Mouse (Mus musculus) kidney, embryonic 16.5 days (tissue): ENCODE measurements around the gene Hdlbp. TPM values are rescaled to one million over a fixed set of nuclear protein-coding genes. Genes with fewer than 3 reads are reported as not detected.
"Not testable (repeated sequence)": the region's sequence is repeated elsewhere in the genome, so short reads cannot be mapped to it uniquely, and the experiment has no call there.

ENCODE experiments used
- ATAC-seq: fragments of 200-750 bp; cut with Nextera tagmentation; 2 replicates; pipeline ENCODE4 v1.8.0; 2017; ENCODE audit warnings: moderate TSS enrichment; ENCODE audit not compliant: low FRiP score, low TSS enrichment
- H3K27ac ChIP-seq: fragments of 300-500 bp; sonication (generic); 2 replicates; pipeline ENCODE4 v1.5.1; 2014; ENCODE audit warnings: low read length
- H3K27me3 ChIP-seq: fragments of 300-500 bp; sonication (generic); 2 replicates; pipeline ENCODE4 v1.6.1; 2014; ENCODE audit warnings: low read length, control low read depth, mixed read lengths; ENCODE audit not compliant: insufficient read depth
- H3K36me3 ChIP-seq: fragments of 300-500 bp; sonication (generic); 2 replicates; pipeline ENCODE4 v1.6.1; 2014; ENCODE audit warnings: low read length, control low read depth, mixed read lengths; ENCODE audit not compliant: insufficient read depth
- H3K4me1 ChIP-seq: fragments of 300-500 bp; sonication (generic); 2 replicates; pipeline ENCODE4 v1.6.1; 2014; ENCODE audit warnings: low read length, control low read depth, mixed read lengths; ENCODE audit not compliant: insufficient read depth
- H3K4me2 ChIP-seq: fragments of 300-500 bp; sonication (generic); replicated peaks from 2 replicates; pipeline ENCODE4 v1.6.1; 2014; ENCODE audit warnings: low read depth, low read length
- H3K4me3 ChIP-seq: fragments of 300-500 bp; sonication (generic); 2 replicates; pipeline ENCODE4 v1.5.1; 2014; ENCODE audit warnings: mild to moderate bottlenecking, low read length
- H3K9ac ChIP-seq: fragments of 300-500 bp; sonication (generic); replicated peaks from 2 replicates; pipeline ENCODE4 v1.6.1; 2014; ENCODE audit warnings: low read length
- H3K9me3 ChIP-seq: fragments of 300-500 bp; sonication (generic); 2 replicates; pipeline ENCODE4 v1.6.1; 2016; ENCODE audit warnings: low read length, control low read depth
- WGBS: fragments of 180-500 bp; shearing (Covaris S2); extraction: QIAGEN DNeasy Blood & Tissue Kit; methylation state at CpG from one replicate; pipeline ENCODE4 v1.1.7; 2014; 5-methylcytosine and 5-hydroxymethylcytosine counted together
- polyA plus RNA-seq: library from polyadenylated mRNA; unstranded; fragments of >200 nt; fragmentation: Nextera tagmentation; extraction: Ambion mirVana; gene quantifications from 2 replicates; pipeline ENCODE4 v1.2.1, GENCODE M21; 2015

Gene Hdlbp
- polyA plus RNA-seq, result 140 and 151 TPM in 2 replicates

- ATAC-seq, result peak; percentile 95
- no peaks in the 10 kb centered on the region for H3K27me3 ChIP-seq
- H3K9ac ChIP-seq, result peak within 1 kb of the TSS; percentile 89
- H3K4me1 ChIP-seq, result peaks cover 11% of the 10 kb centered on the region
- no peaks in the 10 kb centered on the region; the same call in 1 of the 2 replicates for H3K36me3 ChIP-seq
- peak within 1 kb of the TSS; percentile 97 for H3K27ac ChIP-seq
- peak within 1 kb of the TSS; percentile 93 for H3K4me3 ChIP-seq
- WGBS, result under 1% methylated on average over 74 of the region's 74 CpGs
- peak within 1 kb of the TSS; percentile 75 for H3K4me2 ChIP-seq
- no peaks in the 10 kb centered on the region for H3K9me3 ChIP-seq
These were observed at the start of gene Hdlbp for GRCm38 (mm10) chr1:93478586-93479475. Hdlbp (minus strand) TSS chr1:93478815.

DNA sequence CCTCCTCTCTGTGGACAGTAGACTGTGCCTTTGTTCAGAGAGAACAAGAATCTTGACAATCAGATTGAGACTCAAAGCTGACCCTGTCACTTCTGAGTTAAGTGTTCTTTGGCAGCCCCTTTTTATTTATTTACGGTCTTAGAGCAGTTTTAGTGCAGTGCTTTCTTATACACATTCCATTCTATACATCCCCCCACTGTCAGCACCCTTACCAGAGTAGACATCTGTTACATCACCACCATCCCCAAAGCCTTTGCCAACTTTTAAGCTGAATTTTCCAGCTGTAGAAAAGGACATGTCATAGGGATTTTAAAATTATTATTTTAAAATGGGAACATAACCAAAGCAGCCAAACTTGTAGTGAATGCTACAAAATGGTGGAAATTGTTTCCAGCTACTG is 43.7 kb upstream of the Hdlbp start:
- Histone ChIP-seq H3K36me3 (no peaks in the 10 kb centered on the region), H3K27ac (no peak overlapping the region), H3K4me3 (no peak overlapping the region), H3K4me2 (no peak overlapping the region), H3K27me3 (no peaks in the 10 kb centered on the region), H3K4me1 (no peaks in the 10 kb centered on the region), H3K9ac (no peak overlapping the region), H3K9me3 (no peaks in the 10 kb centered on the region)
- no peak for ATAC-seq
- WGBS, result 52% methylated on average over 1 of the region's 1 CpGs

- no peaks in the 10 kb centered on the region for H3K27me3 ChIP-seq
- WGBS, result 66% methylated on average over 2 of the region's 2 CpGs
- no peaks in the 10 kb centered on the region for H3K9me3 ChIP-seq
- no peaks in the 10 kb centered on the region for H3K4me1 ChIP-seq
- no peak overlapping the region for H3K4me2 ChIP-seq
- ATAC-seq, result peak; percentile 86
- no peak overlapping the region for H3K4me3 ChIP-seq
- peak overlapping the region; percentile 52; the same call in 1 of the 2 replicates for H3K27ac ChIP-seq
- H3K9ac ChIP-seq, result no peak overlapping the region
- H3K36me3 ChIP-seq, result no peaks in the 10 kb centered on the region
These were observed 42.9 kb upstream of the Hdlbp start for GRCm38 (mm10) chr1:93521491-93521890.

DNA sequence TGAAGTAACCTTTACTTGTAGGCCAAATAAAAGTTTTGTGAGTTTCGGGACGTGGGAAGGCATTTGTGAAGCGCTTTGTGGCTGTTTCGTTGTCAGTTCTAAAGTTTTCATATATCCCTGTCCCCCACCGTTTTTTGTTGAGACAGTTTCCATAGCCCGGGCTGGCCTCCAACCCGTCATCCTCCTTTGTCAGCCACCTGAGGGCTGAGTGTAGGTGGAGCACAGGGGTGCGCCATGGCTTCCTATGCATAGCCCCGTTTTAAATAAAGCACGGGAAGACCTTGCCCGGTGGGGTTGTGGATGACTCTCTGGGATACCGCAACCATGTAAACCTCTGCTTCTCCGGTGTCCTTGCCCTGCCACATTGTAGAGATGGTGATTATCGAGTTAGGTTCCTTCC is 34.6 kb upstream of the Hdlbp start:
- peaks cover 16% of the 10 kb centered on the region for H3K4me1 ChIP-seq
- no peaks in the 10 kb centered on the region for H3K9me3 ChIP-seq
- H3K27ac ChIP-seq, result no peak overlapping the region
- 73% methylated on average over 14 of the region's 14 CpGs for WGBS
- H3K27me3 ChIP-seq, result no peaks in the 10 kb centered on the region
- peak overlapping the region; percentile 85 for H3K4me2 ChIP-seq
- peak overlapping the region; percentile 80 for H3K4me3 ChIP-seq
- no peaks in the 10 kb centered on the region; the same call in 1 of the 2 replicates for H3K36me3 ChIP-seq
- H3K9ac ChIP-seq, result peak overlapping the region; percentile 83; the same call in 1 of the 2 replicates
- no peak for ATAC-seq

DNA sequence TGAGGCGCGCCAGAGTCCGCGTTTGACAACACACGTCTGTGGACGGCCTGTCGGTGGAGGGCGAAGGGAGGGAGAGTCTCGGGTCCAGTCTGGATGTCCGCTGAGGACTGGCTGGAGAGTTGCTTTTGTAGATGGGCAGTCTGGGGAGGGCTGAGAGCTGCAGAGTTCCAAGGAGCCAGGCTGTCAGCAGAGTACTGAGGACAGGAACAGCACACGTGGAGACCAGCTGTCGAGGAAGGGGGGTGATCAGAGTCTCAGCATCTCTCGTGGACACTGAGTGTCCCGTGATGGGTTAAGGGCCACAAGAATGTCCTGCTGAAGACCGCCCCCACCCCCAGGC is 33.7 kb upstream of the Hdlbp start:
- under 1% methylated on average over 15 of the region's 15 CpGs for WGBS
- H3K4me2 ChIP-seq, result peak overlapping the region; percentile 85
- peaks cover 4% of the 10 kb centered on the region; the same call in 1 of the 2 replicates for H3K36me3 ChIP-seq
- no peaks in the 10 kb centered on the region for H3K9me3 ChIP-seq
- peaks cover 16% of the 10 kb centered on the region for H3K4me1 ChIP-seq
- peak; percentile 70 for ATAC-seq
- H3K9ac ChIP-seq, result peak overlapping the region; percentile 83
- peak overlapping the region; percentile 80 for H3K4me3 ChIP-seq
- H3K27ac ChIP-seq, result peak overlapping the region; percentile 78
- no peaks in the 10 kb centered on the region for H3K27me3 ChIP-seq

GRCm38 (mm10) chr1:93511585-93512350 is 33.2 kb upstream of the Hdlbp start, which contains the start of gene Farp2:
Farp2 (plus strand) TSS chr1:93512079.
- Histone ChIP-seq H3K9ac (peak within 1 kb of the TSS; percentile 83), H3K4me2 (peak within 1 kb of the TSS; percentile 85), H3K4me3 (peak within 1 kb of the TSS; percentile 80), H3K9me3 (no peaks in the 10 kb centered on the region), H3K27me3 (no peaks in the 10 kb centered on the region), H3K36me3 (peaks cover 7% of the 10 kb centered on the region; the same call in 1 of the 2 replicates), H3K27ac (peak within 1 kb of the TSS; percentile 92), H3K4me1 (peaks cover 16% of the 10 kb centered on the region)
- under 1% methylated on average over 52 of the region's 71 CpGs for WGBS
- ATAC-seq, result peak; percentile 99

DNA sequence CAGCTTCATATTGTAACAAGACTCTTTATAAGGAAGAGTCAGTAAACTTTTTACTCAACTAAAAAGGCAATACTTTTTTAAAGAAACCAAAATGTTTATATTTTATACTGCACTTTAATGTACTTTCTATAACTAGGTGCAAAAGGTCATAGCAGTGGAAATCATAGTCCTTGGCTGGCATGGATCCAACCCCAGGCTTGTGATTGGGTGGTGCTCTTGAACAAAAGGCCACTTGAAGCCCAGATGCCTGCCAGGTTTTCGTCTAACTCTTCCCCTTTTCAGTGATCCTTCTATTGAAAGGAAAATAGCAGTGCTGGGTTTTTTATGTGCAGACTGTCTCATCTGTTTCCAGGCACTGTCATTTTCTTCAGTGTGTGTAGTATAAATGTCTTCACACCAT is 30.0 kb upstream of the Hdlbp start:
- WGBS, result 59% methylated on average over 1 of the region's 1 CpGs
- H3K9me3 ChIP-seq, H3K4me2 ChIP-seq, H3K27ac ChIP-seq, ATAC-seq, H3K4me3 ChIP-seq, H3K27me3 ChIP-seq, H3K9ac ChIP-seq: not testable (repeated sequence)
- peaks cover 22% of the 10 kb centered on the region for H3K36me3 ChIP-seq
- peaks cover 16% of the 10 kb centered on the region for H3K4me1 ChIP-seq

DNA sequence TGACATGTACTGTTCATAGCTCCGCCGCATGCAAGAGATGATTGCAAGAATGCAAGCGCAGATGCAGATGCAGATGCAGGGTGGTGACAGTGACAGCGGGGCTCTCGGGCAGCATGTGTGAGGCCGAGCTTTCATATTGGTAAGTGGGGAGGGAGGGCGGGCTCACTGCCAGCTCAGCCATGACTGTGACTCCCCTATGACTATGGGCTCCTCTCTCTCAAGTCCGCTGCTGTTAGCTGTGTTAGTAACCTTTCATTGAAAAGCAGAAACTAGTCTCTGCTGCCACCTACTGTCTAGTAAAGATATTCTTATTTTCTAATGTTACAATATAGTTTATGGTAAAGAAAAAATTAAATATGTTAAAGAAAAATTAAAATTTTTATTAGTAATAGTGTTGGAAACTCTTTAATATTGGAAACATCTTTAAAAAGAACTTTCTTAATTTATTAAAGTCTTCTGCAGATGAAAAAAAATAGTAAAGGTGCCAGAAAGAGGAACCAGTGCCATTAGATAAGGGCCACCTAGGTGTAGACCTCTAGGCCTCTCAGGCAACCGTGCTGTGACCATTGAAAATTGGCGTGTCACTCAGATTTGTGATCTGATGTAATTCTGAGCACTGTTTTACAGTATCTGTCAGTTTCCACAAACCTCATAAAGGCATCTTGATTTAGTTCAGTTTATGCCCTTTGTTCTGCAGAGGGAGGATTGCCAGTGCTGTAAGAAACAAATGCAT is 28.5 kb upstream of the Hdlbp start:
- no peak overlapping the region for H3K9ac ChIP-seq
- WGBS, result 51% methylated on average over 10 of the region's 10 CpGs
- ATAC-seq, result no peak
- H3K4me2 ChIP-seq, result no peak overlapping the region
- H3K27me3 ChIP-seq, result no peaks in the 10 kb centered on the region
- no peak overlapping the region for H3K4me3 ChIP-seq
- peaks cover 32% of the 10 kb centered on the region for H3K36me3 ChIP-seq
- no peaks in the 10 kb centered on the region for H3K9me3 ChIP-seq
- no peak overlapping the region for H3K27ac ChIP-seq
- H3K4me1 ChIP-seq, result peaks cover 7% of the 10 kb centered on the region; the same call in 1 of the 2 replicates

- no peak for ATAC-seq
- H3K4me2 ChIP-seq, result no peak overlapping the region
- H3K4me3 ChIP-seq, result no peak overlapping the region
- H3K27me3 ChIP-seq, result no peaks in the 10 kb centered on the region
- peaks cover 39% of the 10 kb centered on the region for H3K36me3 ChIP-seq
- no peaks in the 10 kb centered on the region for H3K4me1 ChIP-seq
- H3K9me3 ChIP-seq, result no peaks in the 10 kb centered on the region
- H3K9ac ChIP-seq, result no peak overlapping the region
- 82% methylated on average over 3 of the region's 3 CpGs for WGBS
- H3K27ac ChIP-seq, result no peak overlapping the region
These were observed 16.7 kb upstream of the Hdlbp start for GRCm38 (mm10) chr1:93495312-93495711.
